Mouse (Mus musculus): ENCODE measurements around the gene Senp8.
A peak's percentile ranks its signal among the peaks of the same experiment; 100 is the strongest.

The Senp8 gene

GRCm38 (mm10) chr9:59716275-59716898, 34.1 kb downstream of the Senp8 start:
- DNase-seq, result no peak

DNA sequence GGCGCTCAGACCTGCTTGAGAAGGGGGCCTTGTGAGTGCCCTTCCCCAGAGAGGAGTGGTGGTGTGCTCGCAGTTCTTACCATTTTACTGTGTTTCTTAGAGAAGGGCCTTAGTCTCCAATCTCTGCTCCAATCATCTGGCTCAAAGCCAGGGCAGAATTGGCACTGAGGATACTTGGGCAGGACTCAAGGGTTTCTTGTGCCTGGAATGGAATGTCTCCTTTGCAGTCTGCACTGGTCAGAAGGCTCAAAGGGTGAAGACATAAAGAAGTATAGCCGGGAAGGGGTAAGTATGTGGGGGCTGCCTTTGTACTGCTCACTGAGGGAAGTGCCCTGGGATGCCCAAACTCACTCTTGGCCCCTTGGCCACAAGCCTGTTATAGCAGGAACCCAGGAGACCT, 41.3 kb downstream of the Senp8 start:
- DNase-seq, result no peak

DNA sequence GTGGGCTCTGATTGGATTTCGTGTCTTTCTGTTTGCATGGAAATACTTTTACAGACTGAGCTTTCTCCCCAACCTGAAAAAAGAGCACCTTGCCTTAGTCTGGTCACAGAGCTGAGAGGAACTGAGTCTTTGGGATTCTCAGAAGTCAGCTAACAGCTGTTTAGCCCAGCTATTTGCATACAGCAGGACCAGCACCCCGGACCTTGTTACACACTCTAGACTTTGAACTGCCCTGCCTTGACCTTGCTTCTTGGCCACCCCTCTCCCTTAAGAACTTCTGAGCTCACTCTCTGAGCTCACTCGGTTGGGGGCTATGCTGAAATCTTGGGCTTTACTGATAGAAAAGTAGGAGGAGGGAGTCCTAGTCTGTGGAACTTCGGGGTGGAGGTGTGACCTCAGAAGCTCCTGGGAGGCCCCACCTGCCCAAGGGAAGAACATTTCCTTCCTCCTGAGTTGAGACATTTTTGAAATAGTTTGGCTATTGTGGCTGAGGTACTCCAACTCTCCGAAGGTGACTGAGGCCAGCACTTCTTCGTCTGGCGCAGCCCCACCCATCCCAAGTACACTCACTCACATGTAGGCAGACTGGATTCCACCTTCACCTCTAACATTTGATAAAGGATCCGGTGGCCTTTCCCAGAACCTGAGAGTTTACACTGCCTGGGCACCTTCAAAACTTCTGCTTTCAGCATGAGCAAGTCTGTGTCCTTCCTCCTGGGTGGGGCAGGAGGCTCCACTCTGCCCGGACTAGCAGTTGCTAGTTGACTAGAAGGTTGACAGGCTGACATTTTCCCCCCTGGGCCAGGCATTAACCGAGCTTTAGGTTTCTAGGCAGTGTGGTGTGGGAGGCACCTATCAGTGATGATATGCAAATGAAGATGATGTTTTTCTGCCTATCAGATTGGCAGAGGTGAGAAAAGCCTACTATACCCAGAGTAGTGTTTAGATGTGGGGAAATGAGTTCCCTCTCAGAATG, 43.4 kb downstream of the Senp8 start:
- DNase-seq, result no peak

DNA sequence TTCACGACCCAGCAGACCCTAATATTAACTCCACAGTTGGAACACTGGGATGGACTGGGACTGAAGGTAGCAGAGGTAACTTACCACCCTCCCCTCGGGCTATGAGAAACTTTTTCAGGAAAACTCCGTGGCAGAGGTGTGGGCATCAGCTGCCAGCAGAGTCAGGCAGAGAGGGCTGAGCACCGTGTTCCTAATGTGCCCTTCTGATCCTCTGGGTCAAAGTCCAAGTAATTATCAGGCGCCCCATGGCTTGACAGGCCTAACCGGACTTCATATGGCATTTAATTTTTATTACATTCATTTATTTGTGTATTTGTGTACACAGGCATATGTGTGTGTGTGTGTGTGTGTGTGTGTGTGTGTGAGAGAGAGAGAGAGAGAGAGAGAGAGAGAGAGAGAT, 47.4 kb downstream of the Senp8 start:
- no peak for DNase-seq

DNA sequence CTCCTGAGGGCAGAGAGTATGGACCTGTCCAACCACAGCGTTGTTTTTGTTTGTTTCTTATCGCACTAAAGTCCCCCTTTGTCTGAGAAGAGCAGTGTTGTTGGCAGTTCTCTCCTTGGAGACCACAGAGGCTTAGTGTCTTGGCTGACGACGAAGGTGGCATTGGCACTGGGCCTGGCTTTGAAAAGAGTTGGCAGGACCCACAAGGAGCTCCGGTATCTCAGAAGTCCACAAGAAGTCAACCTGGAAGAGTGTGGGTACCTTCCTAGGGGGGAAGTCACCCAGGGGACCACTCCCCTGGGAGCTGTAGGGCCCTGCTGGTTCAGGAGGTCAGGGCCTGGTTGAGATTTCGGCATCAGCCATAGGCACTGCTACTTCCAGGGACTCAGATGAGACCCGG, 49.4 kb downstream of the Senp8 start:
- DNase-seq, result no peak

GRCm38 (mm10) chr9:59696381-59696780, 54.1 kb downstream of the Senp8 start:
- DNase-seq, result no peak

- no peak for DNase-seq
Measured at GRCm38 (mm10) chr9:59695451-59695813, 55.1 kb downstream of the Senp8 start.

GRCm38 (mm10) chr9:59694571-59695450, 55.7 kb downstream of the Senp8 start:
- DNase-seq, result no peak

DNA sequence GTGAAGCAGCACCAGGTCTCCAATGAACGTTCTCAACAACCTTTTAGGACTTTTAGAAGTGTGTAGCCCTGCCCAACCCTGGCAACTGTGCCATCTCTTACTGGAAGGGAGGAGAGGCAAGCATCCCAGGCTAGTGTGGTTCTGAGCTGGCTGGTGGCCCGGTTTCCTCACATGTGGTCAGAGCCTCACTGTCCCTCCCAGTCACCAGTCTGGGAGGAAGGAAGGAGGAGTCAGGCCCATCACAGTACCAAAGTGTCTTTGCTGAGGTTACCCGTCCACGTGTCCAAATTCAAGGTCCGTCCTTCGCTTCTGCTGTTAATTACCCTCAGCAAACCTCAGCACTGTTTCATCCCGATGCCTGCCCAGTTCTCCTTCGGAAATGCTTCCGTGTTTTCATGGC, 58.4 kb downstream of the Senp8 start:
- DNase-seq, result no peak

- DNase-seq, result peak; percentile 98
Measured at GRCm38 (mm10) chr9:59691635-59692094, 58.8 kb downstream of the Senp8 start.

DNA sequence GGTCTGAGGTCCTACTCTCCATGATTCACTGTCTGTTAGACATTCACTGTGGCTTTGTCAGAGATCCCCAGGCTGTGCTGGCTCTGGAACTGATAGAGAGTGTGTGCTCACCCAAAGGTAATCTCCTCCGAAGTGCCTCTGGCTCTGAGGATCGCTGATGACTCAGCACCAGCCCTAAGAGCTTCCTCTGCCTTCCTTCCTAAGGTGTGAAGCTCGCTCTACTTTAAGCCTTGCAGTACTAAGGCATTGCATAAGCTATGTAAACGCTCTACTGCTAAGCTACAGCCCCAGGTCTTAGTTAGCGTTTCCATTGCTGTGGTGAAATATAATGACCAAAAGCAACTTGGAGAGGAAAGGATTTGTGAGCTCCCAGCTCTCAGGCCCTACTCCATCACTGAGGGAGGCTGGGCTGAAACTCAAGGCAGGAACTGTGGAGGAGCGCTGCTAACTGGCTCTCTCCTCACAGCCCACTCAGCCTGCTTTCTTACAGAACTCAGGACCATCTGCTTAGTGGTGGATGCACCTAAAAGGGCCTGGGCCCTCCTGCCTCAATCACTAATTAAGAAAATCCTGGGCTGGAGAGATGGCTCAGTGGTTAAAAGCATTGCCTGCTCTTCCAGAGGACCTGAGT, 63.0 kb downstream of the Senp8 start:
- DNase-seq, result no peak
